Mouse (Mus musculus): ENCODE measurements at regions not wholly inside any gene's neighbourhood (a gene's known extent, or its start where the extent isn't known, plus 50 kb on each side); places are given as distances from the start of the nearest gene placed in this dataset.

DNA sequence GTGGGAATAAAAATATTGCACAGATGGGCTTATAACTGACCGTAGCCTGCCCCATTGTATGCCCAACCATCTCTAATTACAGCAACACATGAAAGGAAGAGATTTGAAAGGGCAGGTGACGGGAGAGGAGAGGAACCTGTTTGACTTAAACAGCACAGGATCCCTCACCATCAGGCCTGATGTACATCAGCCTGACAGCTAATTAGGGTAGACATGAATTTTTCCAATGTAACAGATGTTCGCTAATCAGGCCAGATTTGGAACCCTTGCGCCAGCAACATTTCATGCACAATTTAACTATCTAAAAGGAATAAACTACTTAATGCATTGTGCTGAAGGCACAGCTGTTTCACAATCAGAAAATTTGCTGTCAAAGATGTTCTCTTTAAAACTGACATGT, 120.2 kb upstream of the Sp8 start:
- TF ChIP-seq CTCF (IDR thresholded peaks at IDR 0.05; ENCODE audit: low read depth, low read length) (no peak), POLR2A (IDR thresholded peaks at IDR 0.05; ENCODE audit: extremely low read depth, insufficient read depth, low read length) (no peak)

Data from liver, adult 2 months (tissue).